Mouse (Mus musculus): ENCODE results near the gene Zfp773. TPM values are rescaled to one million over a fixed set of nuclear protein-coding genes. Genes with fewer than 3 reads are reported as not detected.
A peak's percentile ranks its signal among the peaks of the same experiment; 100 is the strongest.
"Not testable (repeated sequence)": the region's sequence is repeated elsewhere in the genome, so short reads cannot be mapped to it uniquely, and the experiment has no call there.

The Zfp773 gene
- 0.25 and 0.32 TPM in 2 replicates for polyA plus RNA-seq (2012; rRNA removed)

DNA sequence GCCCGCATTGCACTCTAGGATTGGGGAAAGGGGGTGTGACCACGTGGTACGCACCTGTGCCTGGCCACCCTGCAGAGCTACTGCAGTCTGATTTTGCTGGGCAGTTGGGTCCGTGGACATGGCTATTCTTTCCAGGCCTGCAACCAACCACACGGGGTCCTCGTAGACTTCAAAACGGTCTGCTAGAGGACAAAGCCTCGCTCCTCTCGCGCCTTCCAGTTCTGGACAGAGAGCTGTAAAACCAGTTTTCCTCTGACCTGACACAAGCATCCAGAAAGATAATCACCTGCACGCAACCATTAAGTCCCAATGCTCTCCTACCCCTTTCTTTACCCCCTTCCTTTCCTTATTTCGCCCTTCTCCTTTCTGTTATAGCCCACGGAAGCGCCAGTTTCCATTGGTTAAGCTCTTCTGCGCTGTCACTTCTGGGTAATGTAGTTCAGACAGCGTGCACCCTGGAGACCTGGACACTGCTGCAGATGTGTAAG lies at the start of gene Zfp773:
Gene Zfp773, minus strand, starts transcription at position 377 of the 488 bp plus-strand sequence.
- TF ChIP-seq POLR2A (IDR thresholded peaks at IDR 0.05; ENCODE audit: low read depth, low read length) = no peak; the same call in 1 of the 2 replicates
- Histone ChIP-seq H3K27me3 (ENCODE audit: control insufficient read depth, insufficient read depth, low read length) (no peaks in the 10 kb centered on the region), H3K27ac (ENCODE audit: insufficient read depth, low read length) (no peak within 1 kb of the TSS), H3K4me3 (ENCODE audit: extremely low read depth, insufficient read depth, insufficient read length) (peak within 1 kb of the TSS; percentile 61), H3K4me1 (ENCODE audit: control insufficient read depth, insufficient read depth, insufficient read length) (no peaks in the 10 kb centered on the region), H3K36me3 (ENCODE audit: control insufficient read depth, insufficient read depth, low read length) (0 out of 2 replicates have a peak, but pooled peaks cover 2% of the 10 kb centered on the region)
- WGBS = 4% methylated on average over 16 of the region's 16 CpGs
- peak in 1 of 2 experiments; percentile 29 for DNase-seq (ENCODE audit: low read depth in 1 of 2, low spot score in 2 of 2)

DNA sequence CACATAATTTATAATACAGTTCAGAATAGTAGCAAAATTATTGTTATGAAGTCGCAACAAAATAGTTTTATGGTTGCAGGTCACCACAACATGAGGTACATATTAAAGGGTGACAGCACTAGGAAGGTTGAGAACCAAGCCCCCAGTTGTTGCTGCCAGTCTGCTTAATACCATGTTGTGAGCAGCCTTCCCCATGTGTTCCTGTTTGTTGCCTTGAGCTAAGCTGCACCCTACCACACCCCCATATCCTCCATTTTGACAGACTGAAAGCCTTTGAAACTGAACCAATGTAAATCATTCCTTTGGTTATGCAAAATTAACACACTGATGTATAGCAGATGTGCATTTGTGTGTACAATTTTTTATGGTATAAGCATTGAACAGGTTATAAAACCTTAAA lies 49.3 kb upstream of the Zfp773 start:
- DNase-seq (ENCODE audit: low read depth in 1 of 2, low spot score in 2 of 2) = no peak
- H3K4me3 ChIP-seq (ENCODE audit: extremely low read depth, insufficient read depth, insufficient read length) = no peak overlapping the region
- TF ChIP-seq CTCF (IDR thresholded peaks at IDR 0.05; ENCODE audit: extremely low read depth, insufficient read depth, insufficient read length, insufficient replicate concordance) (no peak), POLR2A (IDR thresholded peaks at IDR 0.05; ENCODE audit: low read depth, low read length) (no peak)
- H3K4me1 ChIP-seq (ENCODE audit: control insufficient read depth, insufficient read depth, insufficient read length) = no peaks in the 10 kb centered on the region
- peaks cover 2% of the 10 kb centered on the region for H3K36me3 ChIP-seq (ENCODE audit: control insufficient read depth, insufficient read depth, low read length)
- H3K27me3 ChIP-seq (ENCODE audit: control insufficient read depth, insufficient read depth, low read length) = no peaks in the 10 kb centered on the region
- 97% methylated on average over 1 of the region's 1 CpGs for WGBS
- no peak overlapping the region for H3K27ac ChIP-seq (ENCODE audit: insufficient read depth, low read length)

DNA sequence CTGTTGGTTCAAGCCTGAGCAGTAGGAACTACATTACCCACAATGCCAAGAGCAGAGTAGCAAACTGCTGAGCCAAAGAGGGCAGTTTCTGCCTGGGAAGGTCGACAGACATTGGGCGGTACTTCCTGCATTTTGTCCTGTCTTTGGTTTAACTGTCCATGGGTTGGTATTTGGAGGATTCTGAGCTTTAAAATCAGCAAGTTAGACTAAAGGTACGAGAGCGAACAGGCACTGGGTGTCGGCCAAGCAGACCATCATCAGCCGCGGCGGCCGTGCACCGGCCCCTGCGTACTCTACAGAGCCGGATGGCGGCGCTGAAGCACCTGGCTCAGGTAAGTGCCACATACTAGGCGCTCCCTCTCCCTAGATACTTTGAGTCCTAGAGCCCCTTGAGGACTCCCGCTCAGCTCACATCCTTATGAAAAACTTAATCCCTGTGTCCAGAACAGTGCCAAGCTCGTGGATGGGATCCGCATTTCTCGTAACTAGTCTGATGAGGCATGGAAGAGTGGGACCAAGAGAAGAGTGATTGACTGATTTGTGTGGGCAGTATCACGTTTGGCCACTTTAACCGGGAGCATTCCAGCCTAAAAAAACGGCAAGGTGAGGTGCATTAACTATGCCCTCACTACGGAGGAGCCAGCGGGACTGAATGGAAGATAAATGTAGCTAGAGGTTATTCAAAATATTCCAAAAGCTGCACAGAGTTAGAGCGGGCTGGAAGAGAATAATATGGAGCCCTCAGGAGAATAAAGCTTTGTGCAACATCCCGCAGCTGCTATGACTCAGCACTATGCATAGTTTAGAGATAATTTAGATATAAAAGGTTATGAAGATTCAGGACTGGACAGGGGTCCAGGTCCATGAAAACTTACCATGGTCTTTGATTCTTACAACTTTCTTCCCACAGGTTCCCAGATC lies 34.9 kb upstream of the Zfp773 start, which contains the start of gene Zfp418:
Gene Zfp418, plus strand, starts transcription at position 104 of the 921 bp plus-strand sequence.
- H3K4me3 ChIP-seq (ENCODE audit: extremely low read depth, insufficient read depth, insufficient read length) = peak within 1 kb of the TSS; percentile 91
- DNase-seq (ENCODE audit: low read depth in 1 of 2, low spot score in 2 of 2) = peak; percentile 22 to 33
- peaks cover 3% of the 10 kb centered on the region; the same call in 1 of the 2 replicates for H3K36me3 ChIP-seq (ENCODE audit: control insufficient read depth, insufficient read depth, low read length)
- no peak within 1 kb of the TSS for H3K27ac ChIP-seq (ENCODE audit: insufficient read depth, low read length)
- TF ChIP-seq POLR2A (IDR thresholded peaks at IDR 0.05; ENCODE audit: low read depth, low read length) = no peak
- TF ChIP-seq CTCF (IDR thresholded peaks at IDR 0.05; ENCODE audit: extremely low read depth, insufficient read depth, insufficient read length, insufficient replicate concordance) = no peak
- 3% methylated on average over 26 of the region's 26 CpGs for WGBS
- no peaks in the 10 kb centered on the region; the same call in 1 of the 2 replicates for H3K4me1 ChIP-seq (ENCODE audit: control insufficient read depth, insufficient read depth, insufficient read length)
- H3K27me3 ChIP-seq (ENCODE audit: control insufficient read depth, insufficient read depth, low read length) = no peaks in the 10 kb centered on the region

DNA sequence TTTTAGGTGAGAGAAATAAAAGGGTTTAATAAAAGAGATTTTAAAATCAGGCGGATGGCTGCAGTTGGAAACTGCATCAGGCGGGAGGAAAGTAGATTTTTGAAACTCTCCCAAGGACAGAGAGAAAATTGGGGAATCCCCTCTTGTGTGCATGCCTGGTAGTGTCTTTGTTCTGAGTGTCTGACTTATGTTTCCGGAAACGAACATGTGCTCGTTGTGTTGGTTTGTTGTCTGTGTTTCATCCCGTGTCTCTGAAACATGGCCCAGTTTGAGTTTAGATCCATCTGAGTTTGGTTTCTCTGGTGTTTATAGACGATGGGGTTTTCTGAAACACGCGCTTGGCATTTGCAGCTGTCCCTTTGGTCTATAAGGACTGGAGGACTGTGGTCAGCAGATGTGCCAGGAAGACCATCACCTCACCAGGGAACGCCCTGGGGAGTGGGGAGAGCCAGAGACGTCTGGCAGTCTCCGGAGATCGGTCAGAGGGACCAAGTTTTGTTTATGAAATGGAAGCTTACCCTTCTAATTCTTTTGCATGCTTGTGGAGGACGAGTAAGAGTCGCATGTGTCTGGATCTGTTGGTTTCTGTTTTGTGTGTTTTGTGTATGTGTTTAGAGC lies 9.5 kb upstream of the Zfp773 start:
- Histone ChIP-seq H3K4me3 (ENCODE audit: extremely low read depth, insufficient read depth, insufficient read length) (no peak overlapping the region), H3K27me3 (ENCODE audit: control insufficient read depth, insufficient read depth, low read length) (no peaks in the 10 kb centered on the region), H3K4me1 (ENCODE audit: control insufficient read depth, insufficient read depth, insufficient read length) (no peaks in the 10 kb centered on the region), H3K27ac (ENCODE audit: insufficient read depth, low read length) (no peak overlapping the region), H3K36me3 (ENCODE audit: control insufficient read depth, insufficient read depth, low read length) (no peaks in the 10 kb centered on the region)
- no peak for DNase-seq (ENCODE audit: low read depth in 1 of 2, low spot score in 2 of 2)
- TF ChIP-seq CTCF (IDR thresholded peaks at IDR 0.05; ENCODE audit: extremely low read depth, insufficient read depth, insufficient read length, insufficient replicate concordance) (no peak), POLR2A (IDR thresholded peaks at IDR 0.05; ENCODE audit: low read depth, low read length) (no peak)
- 93% methylated on average over 15 of the region's 15 CpGs for WGBS

DNA sequence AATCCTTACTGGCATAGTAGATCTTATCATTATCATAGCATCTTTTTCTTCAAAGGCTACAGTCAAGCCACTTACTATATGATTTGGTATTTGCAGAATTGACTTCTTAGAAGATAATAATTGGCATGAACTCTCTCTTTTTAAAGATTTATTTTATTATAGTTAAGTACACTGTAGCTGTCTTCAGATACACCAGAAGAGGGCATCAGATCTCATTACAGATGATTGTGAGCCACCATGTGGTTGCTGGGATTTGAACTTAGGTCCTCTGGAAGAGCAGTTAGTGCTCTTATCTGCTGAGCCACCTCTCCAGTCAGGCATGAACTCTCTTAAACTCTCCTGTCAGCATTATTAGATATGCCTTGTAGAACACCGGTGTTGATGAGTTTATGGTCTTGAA lies 7.7 kb upstream of the Zfp773 start:
- Histone ChIP-seq H3K4me3 (ENCODE audit: extremely low read depth, insufficient read depth, insufficient read length) (no peak overlapping the region), H3K27me3 (ENCODE audit: control insufficient read depth, insufficient read depth, low read length) (no peaks in the 10 kb centered on the region), H3K27ac (ENCODE audit: insufficient read depth, low read length) (no peak overlapping the region), H3K4me1 (ENCODE audit: control insufficient read depth, insufficient read depth, insufficient read length) (no peaks in the 10 kb centered on the region), H3K36me3 (ENCODE audit: control insufficient read depth, insufficient read depth, low read length) (no peaks in the 10 kb centered on the region)
- 90% methylated on average over 1 of the region's 1 CpGs for WGBS
- TF ChIP-seq POLR2A (IDR thresholded peaks at IDR 0.05; ENCODE audit: low read depth, low read length) (no peak), CTCF (IDR thresholded peaks at IDR 0.05; ENCODE audit: extremely low read depth, insufficient read depth, insufficient read length, insufficient replicate concordance) (no peak)
- no peak for DNase-seq (ENCODE audit: low read depth in 1 of 2, low spot score in 2 of 2)

DNA sequence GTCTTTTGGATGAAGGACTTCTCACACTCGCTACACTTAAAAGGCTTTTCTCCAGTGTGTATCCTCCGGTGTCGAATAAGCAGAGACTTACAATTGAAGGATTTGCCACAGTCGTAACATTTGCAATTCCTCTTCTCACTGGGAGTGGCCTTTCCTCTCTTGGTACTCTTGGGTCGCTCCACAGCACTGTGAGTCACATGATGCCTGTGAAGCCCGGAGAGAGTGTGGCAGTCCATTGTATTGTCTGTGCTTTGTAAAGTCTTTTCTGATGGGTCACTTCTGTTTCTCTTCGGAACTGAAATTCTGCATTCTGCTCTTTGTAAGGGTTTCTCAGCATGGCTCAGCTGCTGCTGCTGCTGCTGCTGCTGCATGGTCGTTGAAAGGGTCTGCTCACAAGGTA lies 3.8 kb downstream of the Zfp773 start:
- WGBS = 86% methylated on average over 8 of the region's 8 CpGs
- TF ChIP-seq CTCF (IDR thresholded peaks at IDR 0.05; ENCODE audit: extremely low read depth, insufficient read depth, insufficient read length, insufficient replicate concordance) = no peak
- no peak for TF ChIP-seq POLR2A (IDR thresholded peaks at IDR 0.05; ENCODE audit: low read depth, low read length)
- H3K27me3 ChIP-seq (ENCODE audit: control insufficient read depth, insufficient read depth, low read length) = no peaks in the 10 kb centered on the region

GRCm38 (mm10) chr7:7130491-7131124 lies 5.9 kb downstream of the Zfp773 start:
- H3K4me1 ChIP-seq (ENCODE audit: control insufficient read depth, insufficient read depth, insufficient read length); H3K4me3 ChIP-seq (ENCODE audit: extremely low read depth, insufficient read depth, insufficient read length); DNase-seq (ENCODE audit: low read depth in 1 of 2, low spot score in 2 of 2); H3K36me3 ChIP-seq (ENCODE audit: control insufficient read depth, insufficient read depth, low read length); H3K27me3 ChIP-seq (ENCODE audit: control insufficient read depth, insufficient read depth, low read length); H3K27ac ChIP-seq (ENCODE audit: insufficient read depth, low read length): not testable (repeated sequence)
- 93% methylated on average over 15 of the region's 15 CpGs for WGBS

More for the DNA sequence above, 3.8 kb downstream of the Zfp773 start:
- no peak overlapping the region for H3K4me3 ChIP-seq (ENCODE audit: extremely low read depth, insufficient read depth, insufficient read length)
- no peak overlapping the region for H3K27ac ChIP-seq (ENCODE audit: insufficient read depth, low read length)
- H3K4me1 ChIP-seq (ENCODE audit: control insufficient read depth, insufficient read depth, insufficient read length) = no peaks in the 10 kb centered on the region
- DNase-seq (ENCODE audit: low read depth in 1 of 2, low spot score in 2 of 2) = no peak
- H3K36me3 ChIP-seq (ENCODE audit: control insufficient read depth, insufficient read depth, low read length) = 0 out of 2 replicates have a peak, but pooled peaks cover 2% of the 10 kb centered on the region
